Mouse (Mus musculus) CD8-positive naive resting alpha-beta T cell, adult 2 months (primary cell): ENCODE results near the gene Phf2.
"Not testable (repeated sequence)": the region's sequence is repeated elsewhere in the genome, so short reads cannot be mapped to it uniquely, and the experiment has no call there.

Experiments
- DNase-seq, 2 experiments: peaks; one replicate each; pipeline ENCODE4 v3.0.0; 2022; ENCODE audit warnings: low read depth in 2 of 2, low spot score in 2 of 2

Gene Phf2

DNA sequence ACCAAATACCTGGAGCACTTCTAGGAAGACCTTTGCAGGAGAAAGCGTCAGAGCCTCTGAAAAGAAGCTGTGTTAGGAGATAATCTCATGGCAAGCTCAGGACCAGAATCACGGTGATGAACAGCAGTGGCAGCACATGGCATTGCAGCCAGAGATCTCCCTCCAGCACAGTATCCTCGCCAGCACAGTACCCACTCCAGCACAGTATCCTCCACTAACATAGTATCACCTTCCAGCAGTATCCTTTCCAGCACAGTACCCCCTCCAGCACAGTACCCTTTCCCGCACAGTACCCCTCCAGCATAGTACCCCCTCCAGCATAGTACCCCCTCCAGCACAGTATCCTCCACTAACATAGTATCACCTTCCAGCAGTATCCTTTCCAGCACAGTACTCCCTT lies 61.3 kb downstream of the Phf2 start:
- DNase-seq, result not testable (repeated sequence)

DNA sequence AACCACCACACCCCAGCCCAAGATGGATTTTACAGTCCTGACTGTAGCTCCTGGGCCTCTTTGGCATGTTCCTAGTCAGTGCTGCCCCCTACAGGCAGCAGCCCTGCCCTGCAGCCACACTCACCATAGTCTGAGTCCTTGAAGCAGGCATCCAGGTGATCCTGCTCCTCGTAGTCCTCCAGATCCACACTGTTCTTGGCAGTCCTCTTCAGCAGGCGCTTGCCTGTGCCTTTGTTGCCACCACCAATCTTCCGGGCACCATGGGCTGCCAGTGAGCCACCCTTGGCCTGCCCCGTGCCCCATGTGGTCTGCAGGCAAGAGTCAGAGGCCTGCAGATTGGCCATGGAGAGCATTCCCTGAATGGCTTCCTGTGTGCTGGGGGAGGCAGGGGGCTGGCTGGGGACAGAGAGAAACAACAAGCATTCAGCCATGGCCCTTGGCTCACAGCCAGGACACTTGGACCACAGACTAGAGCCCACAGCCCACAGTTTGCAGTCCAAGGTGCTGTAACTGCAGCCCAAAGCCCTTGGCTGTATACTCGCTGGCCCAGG lies 63.4 kb downstream of the Phf2 start:
- DNase-seq, result peak; percentile 23 to 31

DNA sequence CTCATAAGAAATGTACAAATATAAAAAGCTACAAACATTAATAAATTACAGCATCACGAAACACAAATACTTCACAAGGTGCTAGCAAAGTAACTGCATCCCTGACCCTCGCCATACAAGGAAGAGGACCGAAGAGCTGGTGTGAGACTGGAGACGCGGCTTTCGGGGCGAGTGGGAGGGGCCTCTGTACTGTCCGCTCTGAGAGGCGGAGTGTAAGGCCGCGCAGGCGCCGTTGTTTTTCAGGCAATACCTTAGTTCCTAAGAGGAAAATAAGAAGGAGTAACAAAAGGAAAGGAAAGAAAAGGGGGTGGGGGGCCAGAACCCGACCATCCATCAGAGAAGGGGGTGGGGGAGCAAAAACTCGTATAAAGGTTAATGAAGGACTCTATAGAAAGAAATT lies 68.7 kb downstream of the Phf2 start:
- DNase-seq, result no peak

DNA sequence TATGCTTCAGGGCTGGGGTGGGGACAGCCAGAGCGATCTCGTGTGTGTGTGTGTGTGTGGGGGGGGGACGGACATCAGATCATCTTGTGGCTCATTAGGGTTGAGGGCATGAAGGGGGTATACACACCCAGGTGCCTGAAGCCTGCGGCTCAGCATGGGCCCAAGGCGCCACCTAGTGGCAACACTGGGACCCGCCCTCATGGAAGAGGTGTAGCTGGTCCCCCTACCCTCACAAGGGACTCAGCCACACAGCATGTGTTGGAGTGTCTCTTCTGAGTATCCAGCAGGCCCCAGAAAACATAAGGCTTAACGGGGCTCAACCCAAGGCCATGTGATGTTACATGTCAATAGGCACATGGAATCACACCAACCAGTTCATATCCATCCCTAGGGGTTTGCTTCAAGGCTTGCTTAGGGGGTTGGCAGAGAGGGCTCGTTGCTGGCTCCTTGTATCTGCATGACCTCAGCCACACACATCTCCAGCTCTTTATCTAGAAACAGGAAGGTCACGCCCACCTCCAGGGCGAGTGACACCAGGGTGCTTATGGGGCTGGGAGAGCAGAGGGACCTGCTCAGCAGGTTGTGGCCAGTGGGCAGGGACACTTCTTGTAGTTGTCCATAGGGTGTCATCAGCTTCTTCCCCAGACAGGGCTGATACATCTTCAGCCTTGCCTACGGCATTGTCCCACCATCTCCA lies 69.9 kb downstream of the Phf2 start:
- DNase-seq, result peak; percentile 23 to 41

DNA sequence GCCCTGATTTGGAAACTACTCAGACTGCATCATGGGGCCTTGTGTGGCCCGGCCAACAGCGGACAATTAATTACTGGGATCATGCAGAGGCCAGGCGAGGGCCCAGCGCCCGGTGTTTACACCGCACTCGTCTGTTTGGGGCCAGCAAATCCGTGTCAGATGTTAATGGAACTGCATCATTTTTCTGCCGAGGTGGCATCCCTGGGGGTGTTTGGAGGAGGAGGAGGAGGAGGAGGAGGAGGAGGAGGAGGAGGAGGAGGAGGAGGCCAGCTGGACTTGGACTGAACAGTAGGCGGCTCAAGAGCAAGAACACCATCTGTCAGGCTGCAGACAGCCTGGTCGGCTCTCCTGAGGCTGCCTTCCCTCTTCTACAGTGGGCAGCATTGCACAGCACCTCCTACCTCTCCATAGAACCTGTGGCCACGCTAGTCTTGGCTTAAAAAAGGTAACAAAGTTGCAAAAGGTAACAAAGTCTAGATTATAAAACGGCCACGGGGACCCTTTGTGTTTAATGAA lies 72.6 kb downstream of the Phf2 start:
- no peak for DNase-seq

DNA sequence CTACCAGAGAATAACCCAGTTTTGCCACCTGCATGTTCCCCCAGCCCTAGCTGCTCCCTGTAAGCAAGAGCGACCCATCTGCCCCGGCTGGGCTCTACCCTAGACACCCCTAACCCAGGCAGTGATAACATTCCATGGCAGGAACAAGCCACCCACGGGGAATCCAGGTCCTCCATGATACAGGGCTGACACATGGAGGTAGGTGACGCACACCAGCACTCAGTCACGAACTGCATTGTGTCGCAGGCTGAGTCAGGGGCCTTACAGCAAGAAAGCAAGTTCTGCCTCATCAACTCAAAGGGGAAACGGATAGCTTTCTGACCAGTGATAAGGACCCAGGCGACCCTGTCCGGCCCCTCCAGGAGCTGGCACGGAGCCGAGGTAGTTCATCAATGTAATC lies 74.0 kb downstream of the Phf2 start:
- no peak for DNase-seq

DNA sequence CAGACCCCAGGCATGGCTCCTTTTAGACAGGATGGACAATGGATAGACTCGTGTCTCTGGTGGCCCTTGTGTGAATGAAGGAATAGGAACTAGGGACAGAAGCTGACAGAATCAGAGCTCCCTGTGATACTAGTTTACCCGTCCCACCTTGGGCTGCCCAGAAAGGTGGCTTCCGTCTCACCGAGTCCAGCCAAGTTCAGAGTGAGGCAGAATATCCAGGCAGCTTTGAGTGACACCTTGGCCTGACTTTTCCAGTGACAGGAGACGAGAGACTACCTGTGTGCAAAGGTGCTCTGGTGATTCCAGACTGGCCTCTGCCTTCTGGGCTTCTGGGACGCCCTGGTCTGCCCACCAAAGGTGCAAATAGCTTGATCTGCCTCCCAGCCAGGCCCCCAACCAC lies 75.2 kb downstream of the Phf2 start:
- no peak for DNase-seq

DNA sequence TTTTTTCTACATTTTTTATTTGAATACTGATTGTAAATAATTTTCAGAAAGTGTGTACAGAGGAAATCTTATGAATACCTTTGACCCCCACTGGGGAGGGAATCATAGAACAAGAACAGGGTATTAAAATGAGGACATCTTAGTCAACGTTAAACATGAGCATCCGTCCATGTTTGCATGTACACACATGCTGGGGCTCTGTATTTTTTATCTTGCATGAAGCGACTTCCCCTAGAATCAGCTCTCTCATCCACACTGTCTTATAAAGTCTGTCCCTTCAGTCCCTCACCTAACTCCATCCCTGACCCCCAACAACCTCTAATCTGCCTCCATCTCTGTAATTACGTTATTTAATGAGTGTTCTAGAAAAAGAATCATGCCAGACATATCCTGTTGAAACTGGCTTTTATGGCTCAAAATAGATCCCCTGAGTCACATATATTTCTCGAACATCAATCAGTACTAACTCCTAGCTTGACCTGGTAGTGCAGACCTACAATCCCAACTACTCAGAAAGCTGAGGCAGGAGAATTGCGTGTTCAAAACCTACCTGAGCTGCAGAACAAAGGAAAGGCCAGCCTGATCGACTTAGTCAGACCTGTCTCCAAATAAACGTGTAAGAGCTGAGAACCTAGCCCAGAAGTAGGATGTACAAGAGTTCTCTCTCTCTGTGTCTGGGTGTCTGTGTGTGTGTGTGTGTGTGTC lies 86.2 kb downstream of the Phf2 start:
- no peak for DNase-seq

DNA sequence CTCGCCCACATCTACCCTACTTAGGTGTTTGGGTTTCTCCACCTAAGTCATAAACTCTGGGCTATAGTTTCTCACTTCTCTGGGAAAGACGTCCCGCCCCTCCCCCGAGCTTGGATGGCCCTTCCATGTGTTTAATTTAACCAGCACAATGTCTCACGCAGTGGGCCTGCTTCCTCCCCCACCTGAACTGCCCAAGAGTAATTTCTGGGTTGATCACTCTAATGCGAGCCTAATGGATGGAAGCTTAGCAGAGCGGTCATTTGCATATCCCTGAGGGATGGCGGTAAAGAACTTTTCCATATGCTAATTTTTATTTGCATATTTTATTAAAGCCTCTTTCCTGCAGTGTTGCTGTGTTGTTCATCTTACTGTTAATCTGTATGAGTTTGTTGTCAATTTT lies 86.8 kb downstream of the Phf2 start:
- no peak for DNase-seq

DNA sequence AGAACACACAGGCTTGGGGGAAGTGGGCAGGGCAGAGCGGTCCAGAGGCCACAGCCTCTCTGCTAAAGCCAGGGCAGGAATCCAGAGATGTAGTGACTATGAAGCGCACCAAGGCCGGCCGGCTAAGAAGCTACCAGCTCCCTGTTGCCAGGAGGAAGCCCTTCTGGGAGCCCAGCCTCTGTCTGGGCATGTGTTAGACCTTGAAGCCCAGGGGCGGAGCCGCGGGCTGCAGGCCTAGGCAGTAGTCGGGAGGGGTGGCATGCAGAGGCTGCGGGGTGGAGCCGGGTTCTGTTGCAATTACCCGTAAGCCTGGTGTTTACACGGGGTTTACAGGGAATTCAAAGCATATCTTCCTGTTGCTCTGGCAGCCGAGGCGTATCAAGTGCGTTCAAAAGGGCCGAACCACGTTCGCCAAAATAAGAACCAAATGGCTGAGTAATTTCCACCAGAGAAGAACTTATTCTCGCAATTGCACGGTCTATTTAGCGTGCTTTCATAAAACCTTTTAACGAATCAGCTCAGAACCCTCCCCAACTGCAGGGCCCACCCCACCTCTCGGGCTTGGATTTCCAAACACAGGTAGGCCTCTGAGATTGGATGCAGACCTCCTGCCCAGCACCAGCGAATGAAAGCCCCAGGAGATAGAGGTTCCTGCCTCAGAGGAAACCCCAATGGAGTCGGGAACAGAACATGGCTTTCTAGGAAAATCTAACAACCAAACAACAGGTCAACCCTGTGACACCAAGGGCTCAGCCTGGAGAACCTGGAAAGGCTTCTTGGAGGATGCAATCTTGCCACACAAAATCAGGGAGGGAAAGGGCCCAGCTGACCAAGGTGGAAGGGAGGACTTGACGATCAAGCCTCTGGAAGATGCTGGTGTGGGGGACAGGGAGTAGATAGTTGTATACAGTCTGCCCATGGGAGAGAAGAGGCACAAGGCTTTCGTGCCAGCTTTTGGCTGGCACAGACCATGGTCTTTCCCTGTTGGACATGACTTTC lies 87.9 kb downstream of the Phf2 start:
- DNase-seq, result no peak

DNA sequence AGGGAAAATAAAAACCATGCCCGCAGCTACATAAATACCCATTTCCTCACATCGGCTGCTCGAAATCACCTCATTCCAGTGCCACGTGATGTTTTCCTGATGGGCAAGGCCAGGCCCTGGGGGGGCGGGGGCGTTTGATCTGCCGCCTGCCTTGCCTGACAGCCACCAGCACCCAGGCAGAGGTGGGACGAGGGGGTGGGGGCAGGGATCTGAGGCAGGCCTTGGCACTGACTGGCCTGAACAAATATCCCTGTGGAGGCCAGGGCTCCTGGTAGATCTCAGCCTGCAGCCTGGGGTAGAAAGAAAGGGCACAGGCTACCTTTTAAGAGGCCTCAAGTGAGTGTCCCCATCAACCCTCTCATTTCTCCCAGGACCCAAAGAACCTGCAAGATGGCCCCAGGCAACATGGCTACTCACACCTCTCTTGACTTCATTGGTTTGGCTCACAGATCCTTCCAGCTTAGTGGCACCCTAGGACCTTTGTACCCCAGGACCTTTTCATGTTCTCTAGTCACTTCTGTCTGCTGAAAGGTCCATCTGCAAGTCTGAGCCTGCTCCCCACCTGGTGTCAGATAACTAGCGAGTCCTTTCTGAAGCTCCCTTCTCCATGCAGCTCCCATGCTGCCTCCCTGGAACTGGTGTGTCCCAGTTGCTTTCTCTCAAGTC lies 90.4 kb downstream of the Phf2 start:
- no peak for DNase-seq

DNA sequence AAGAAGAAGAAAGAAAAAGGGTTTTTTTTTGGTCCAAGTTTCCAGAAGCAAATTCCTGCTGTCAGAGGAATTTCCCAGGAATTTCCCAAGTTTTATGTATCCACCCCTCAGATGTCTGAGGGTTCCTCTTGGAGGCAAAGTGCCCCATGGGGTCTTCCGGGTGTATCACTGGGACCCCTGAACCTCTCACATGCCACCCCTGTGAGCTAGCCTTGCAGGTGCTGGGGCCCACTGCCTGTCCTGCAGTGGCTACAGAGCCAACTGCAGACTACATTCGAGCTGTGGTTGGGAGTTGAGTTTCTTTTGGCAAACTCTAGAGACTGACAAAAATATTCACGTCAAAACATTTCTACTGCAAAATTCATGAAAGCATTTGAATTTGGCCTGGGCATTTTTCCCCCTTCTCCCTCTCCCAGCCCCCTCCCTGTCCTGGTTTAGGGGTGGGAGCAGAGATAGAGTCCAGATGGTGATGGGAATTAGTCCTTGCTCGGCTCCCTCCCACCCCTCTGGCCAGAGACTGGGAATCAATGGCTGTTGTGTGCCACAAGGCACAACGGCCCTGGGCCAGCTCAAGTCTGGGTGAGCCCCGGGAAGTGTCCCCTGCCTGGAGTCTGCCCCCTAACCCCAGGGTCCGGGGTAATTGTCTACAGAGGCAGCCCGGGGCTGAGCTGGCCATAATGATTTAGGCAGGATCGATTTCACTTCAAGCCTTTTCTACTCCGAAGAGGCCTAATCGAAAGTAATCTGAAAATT lies 91.2 kb downstream of the Phf2 start:
- DNase-seq, result no peak

DNA sequence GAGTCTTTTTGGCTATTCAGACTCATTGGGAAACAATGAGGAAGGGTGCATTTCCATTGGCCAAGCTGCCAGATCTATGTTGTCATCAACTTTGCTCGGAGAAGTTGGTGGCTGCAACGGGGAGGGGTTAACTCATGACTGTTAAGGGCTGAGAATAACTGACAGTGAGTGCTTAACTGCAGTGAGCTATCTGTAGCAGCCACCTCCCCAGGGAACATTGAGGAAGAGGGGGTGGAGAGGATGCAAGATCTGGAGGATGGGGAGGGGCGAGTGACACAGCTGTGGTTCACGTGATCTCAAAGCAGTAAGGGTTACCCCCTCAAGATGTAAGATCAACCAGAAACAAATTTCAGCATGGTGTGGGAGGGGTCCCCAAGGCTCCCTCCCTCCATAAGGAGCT lies 92.8 kb downstream of the Phf2 start:
- DNase-seq, result no peak

DNA sequence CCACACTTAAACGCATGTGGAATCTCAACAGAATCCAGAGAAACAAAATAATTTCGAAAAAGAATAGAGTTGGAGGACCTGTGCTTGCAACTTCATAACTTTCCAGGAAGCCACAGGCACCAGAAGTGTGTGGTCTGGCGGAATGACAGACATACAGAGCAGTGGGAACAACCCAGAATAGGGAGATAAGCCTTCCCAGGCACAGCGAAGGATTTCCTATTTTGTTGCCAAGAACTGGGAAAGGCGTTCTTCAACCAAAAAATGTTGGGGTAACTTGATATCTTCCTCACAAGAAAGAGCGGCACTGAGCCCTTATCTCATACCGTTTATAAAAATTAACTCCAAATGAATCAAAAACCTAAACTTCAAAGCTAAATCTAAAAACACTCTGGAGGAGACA lies 96.4 kb downstream of the Phf2 start:
- DNase-seq, result no peak

DNA sequence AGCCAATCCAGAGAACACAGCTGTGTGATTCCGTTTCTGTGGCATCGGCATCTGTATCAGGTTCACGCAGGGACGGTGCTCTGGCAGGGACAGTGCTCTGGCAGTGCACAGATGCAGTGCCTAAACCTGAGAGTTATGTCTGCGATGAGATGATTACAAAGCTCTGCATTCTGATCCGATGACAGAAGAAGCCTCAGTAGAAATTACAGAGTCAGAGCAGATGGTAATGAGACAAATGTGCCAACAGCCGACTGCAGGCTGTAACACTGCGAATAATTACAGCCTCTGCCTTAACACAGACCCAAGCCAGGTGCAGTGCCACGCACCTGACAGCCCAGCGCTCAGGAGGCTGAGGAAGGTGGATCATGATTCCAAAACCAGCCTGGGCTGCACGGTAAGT lies 102.8 kb downstream of the Phf2 start:
- no peak for DNase-seq

DNA sequence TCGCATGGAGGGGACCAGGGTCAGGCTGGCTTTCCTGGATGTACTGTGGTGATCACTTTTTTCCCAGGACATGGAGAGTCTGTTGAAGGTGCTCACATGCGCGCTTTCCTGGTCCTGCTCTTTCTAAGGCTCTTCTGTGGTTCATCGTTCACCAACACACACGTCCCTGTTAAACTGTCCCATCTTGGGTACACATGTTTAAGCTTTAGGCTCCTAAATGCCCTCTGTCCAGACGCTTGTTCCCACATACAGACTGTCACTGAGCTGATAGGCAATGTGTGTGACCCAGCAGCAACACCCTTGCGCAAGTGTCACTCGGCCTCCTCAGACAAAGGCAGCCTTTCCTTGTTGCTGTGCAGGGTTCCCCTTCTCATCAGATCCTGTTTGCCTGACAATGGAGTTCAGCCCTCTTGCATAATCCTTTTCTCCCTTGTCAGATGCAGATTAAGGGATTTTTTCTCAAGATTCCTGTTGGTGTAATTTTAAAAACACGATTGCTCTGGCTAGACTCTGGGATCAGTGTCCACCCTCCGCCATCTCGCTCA lies 107.1 kb downstream of the Phf2 start:
- no peak for DNase-seq

DNA sequence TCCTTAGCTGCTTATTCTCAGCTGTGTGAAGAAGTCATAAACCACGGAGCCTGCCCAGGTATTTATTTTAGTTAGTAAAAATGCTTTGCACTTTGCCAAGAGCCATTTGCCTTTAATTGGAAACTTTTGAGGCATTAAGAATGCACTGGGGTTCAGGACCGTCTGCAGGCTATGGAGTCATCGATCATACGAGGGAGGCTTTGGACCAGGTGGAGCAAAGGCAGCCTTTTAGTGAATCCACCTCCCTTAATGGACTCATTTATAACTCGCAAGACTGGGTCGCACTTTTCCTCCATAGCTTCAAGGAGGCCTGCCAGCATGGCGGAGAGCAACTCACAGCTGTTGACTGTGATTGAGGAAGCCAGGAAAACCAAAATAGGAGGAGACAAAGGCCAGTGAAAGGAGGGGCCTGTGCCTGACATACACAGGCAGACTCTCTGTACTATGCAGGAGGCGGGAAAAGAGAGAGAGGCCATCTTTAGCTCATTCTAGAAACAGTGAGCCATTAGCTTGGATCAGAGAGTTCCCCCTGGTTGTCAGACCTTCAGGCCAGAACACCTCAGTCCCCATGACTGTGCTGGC lies 110.0 kb downstream of the Phf2 start:
- no peak for DNase-seq

DNA sequence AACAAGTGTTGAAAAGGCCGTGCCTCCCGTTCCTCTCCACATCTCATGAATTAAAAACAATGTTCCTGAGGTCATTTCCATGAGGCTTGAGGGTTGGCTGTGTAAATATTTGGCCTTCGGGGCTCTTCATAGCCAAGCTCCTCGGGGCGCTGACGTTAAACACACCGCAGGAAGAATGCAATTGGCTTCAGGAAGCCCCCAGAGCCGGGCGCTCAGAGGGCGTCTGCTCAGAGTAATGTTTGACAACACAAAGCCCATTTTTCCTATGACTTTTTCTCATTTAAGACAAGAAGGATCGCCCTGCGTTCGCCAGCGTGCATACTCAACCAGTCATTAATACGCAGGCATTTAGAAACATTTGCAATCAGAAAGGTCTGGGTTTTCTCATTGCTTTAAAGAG lies 114.2 kb downstream of the Phf2 start:
- no peak for DNase-seq
